Mouse (Mus musculus) G1E (cell line): Measurements from ENCODE around the gene Fam198a.

Experiments used
- CTCF ChIP-seq: IDR thresholded peaks from 2 replicates; pipeline ENCODE4 v1.5.1; 2012; ENCODE audit warnings: low read depth, low read length, inconsistent platforms, mixed read lengths
- GATA1 ChIP-seq: IDR thresholded peaks from 2 replicates; pipeline ENCODE4 v1.6.1; 2012; ENCODE audit warnings: borderline replicate concordance, low read length, inconsistent platforms, mixed read lengths
- GATA2 ChIP-seq: IDR thresholded peaks from 2 replicates; pipeline ENCODE4 v1.6.1; 2012; ENCODE audit warnings: low read depth, low read length, inconsistent platforms, borderline replicate concordance
- POLR2AphosphoS5 ChIP-seq: IDR thresholded peaks from 2 replicates; pipeline ENCODE4 v1.6.1; 2012; ENCODE audit warnings: low read depth, low read length, inconsistent platforms; ENCODE audit not compliant: insufficient replicate concordance
- TAL1 ChIP-seq: conservative IDR thresholded peaks from 2 replicates; pipeline ENCODE4 v1.6.1; 2012; ENCODE audit warnings: low read depth, low read length, inconsistent platforms, mixed read lengths

GRCm38 (mm10) chr9:121916102-121916501 lies 34.7 kb upstream of the Fam198a start, which contains the start of gene Cyp8b1:
- no peak for TF ChIP-seq CTCF
- TF ChIP-seq GATA2, result no peak
- no peak for TF ChIP-seq GATA1
- TF ChIP-seq POLR2AphosphoS5, result no peak
- no peak for TF ChIP-seq TAL1
